Mouse (Mus musculus) CH12.LX (cell line): Measurements from ENCODE around the gene Chil5. TPM values are rescaled to one million over a fixed set of nuclear protein-coding genes. Genes with fewer than 3 reads are reported as not detected.

Experiments used
- DNase-seq: peaks from one replicate; pipeline ENCODE4 v3.0.0-alpha.2; 2013; ENCODE audit errors: extremely low read depth
- H3K27ac ChIP-seq: 2 replicates; pipeline ENCODE4 v1.5.1; 2012; ENCODE audit warnings: low read depth, mild to moderate bottlenecking, control low read depth, moderate library complexity; ENCODE audit not compliant: insufficient read depth
- H3K27me3 ChIP-seq: replicated peaks from 2 replicates; pipeline ENCODE3; 2012; ENCODE audit warnings: inconsistent platforms
- H3K36me3 ChIP-seq, 2 experiments: replicated peaks in 1 of 2; 2 replicates each; pipeline versions ENCODE3 to v1.6.1; 2012; ENCODE audit warnings: inconsistent platforms in 1 of 2, low read length in 1 of 2, mild to moderate bottlenecking in 1 of 2, mixed read lengths in 1 of 2, moderate library complexity in 1 of 2; ENCODE audit not compliant: control insufficient read depth in 1 of 2, insufficient read depth in 1 of 2
- H3K4me1 ChIP-seq, 2 experiments: 2 replicates each; pipeline ENCODE4 v1.6.1; 2012; ENCODE audit warnings: inconsistent platforms in 1 of 2, moderate library complexity in 1 of 2; ENCODE audit not compliant: insufficient read depth in 2 of 2, control insufficient read depth in 1 of 2
- H3K4me2 ChIP-seq: 2 replicates; pipeline ENCODE4 v1.6.1; 2012; ENCODE audit warnings: low read depth, mild to moderate bottlenecking, control low read depth; ENCODE audit not compliant: poor library complexity, insufficient read depth, severe bottlenecking
- H3K4me3 ChIP-seq, 3 experiments: fragments of 150-350 bp in 1 of 3; sonication (generic) in 1 of 3; replicated peaks in 1 of 3; 2 replicates each; pipeline versions ENCODE3 to v1.5.1; 2011 to 2012; ENCODE audit warnings: low read depth in 2 of 3, low read length in 2 of 3, mild to moderate bottlenecking in 2 of 3, moderate library complexity in 2 of 3, control low read depth in 1 of 3, improper control_type of control experiment in 1 of 3, inconsistent platforms in 1 of 3, mixed read lengths in 1 of 3; ENCODE audit not compliant: poor library complexity in 1 of 3
- H3K79me2 ChIP-seq: replicated peaks from 2 replicates; pipeline ENCODE4 v1.6.1; 2012; ENCODE audit warnings: mild to moderate bottlenecking, moderate library complexity; ENCODE audit not compliant: control insufficient read depth, poor library complexity, insufficient read depth, severe bottlenecking; ENCODE audit errors: extremely low read depth
- H3K9ac ChIP-seq: 2 replicates; pipeline ENCODE4 v1.6.1; 2012; ENCODE audit warnings: low read depth, mild to moderate bottlenecking, control low read depth, moderate library complexity; ENCODE audit not compliant: insufficient read depth
- H3K9me3 ChIP-seq: replicated peaks from 2 replicates; pipeline ENCODE3; 2012; ENCODE audit warnings: low read length, inconsistent platforms, mixed read lengths
- BHLHE40 ChIP-seq: IDR thresholded peaks from 2 replicates; pipeline ENCODE4 v1.6.1; 2011; ENCODE audit warnings: mild to moderate bottlenecking, low read depth, low read length, improper control_type of control experiment
- CHD1 ChIP-seq: IDR thresholded peaks from 2 replicates; pipeline ENCODE4 v1.6.1; 2012; ENCODE audit warnings: low read depth, low read length, improper control_type of control experiment, inconsistent platforms
- CHD2 ChIP-seq: IDR thresholded peaks from 2 replicates; pipeline ENCODE4 v1.6.1; 2011; ENCODE audit warnings: low read length, improper control_type of control experiment
- CTCF ChIP-seq, 2 experiments: IDR thresholded peaks in 1 of 2; conservative IDR thresholded peaks in 1 of 2; 2 replicates each; pipeline ENCODE4 v1.5.1; 2011 to 2012; ENCODE audit warnings: low read depth in 2 of 2, low read length in 2 of 2, improper control_type of control experiment in 1 of 2, inconsistent platforms in 1 of 2, mild to moderate bottlenecking in 1 of 2, moderate library complexity in 1 of 2
- E2F4 ChIP-seq: IDR thresholded peaks from 2 replicates; pipeline ENCODE4 v1.6.1; 2011; ENCODE audit warnings: low read depth, low read length, improper control_type of control experiment; ENCODE audit not compliant: insufficient replicate concordance
- ELF1 ChIP-seq: IDR thresholded peaks from 2 replicates; pipeline ENCODE4 v1.6.1; 2014; ENCODE audit warnings: low read depth, mild to moderate bottlenecking, inconsistent platforms, low read length, improper control_type of control experiment
- EP300 ChIP-seq: IDR thresholded peaks from 2 replicates; pipeline ENCODE4 v1.6.1; 2011; ENCODE audit warnings: low read length, improper control_type of control experiment
- ETS1 ChIP-seq: conservative IDR thresholded peaks from 2 replicates; pipeline ENCODE4 v1.6.1; 2012; ENCODE audit warnings: low read depth, mild to moderate bottlenecking, inconsistent platforms, low read length, improper control_type of control experiment, moderate library complexity
- IRF4 ChIP-seq: IDR thresholded peaks from 2 replicates; pipeline ENCODE4 v1.6.1; 2014; ENCODE audit warnings: low read depth, mild to moderate bottlenecking, inconsistent platforms, low read length, improper control_type of control experiment
- JUND ChIP-seq: conservative IDR thresholded peaks from 2 replicates; pipeline ENCODE4 v1.6.1; 2011; ENCODE audit warnings: low read depth, low read length, improper control_type of control experiment
- KAT2A ChIP-seq: IDR thresholded peaks from 2 replicates; pipeline ENCODE4 v1.6.1; 2012; ENCODE audit warnings: low read length, improper control_type of control experiment, inconsistent platforms; ENCODE audit not compliant: insufficient replicate concordance
- MEF2A ChIP-seq: IDR thresholded peaks from 2 replicates; pipeline ENCODE4 v1.6.1; 2014; ENCODE audit warnings: low read depth, mild to moderate bottlenecking, inconsistent platforms, low read length, improper control_type of control experiment, borderline replicate concordance
- MXI1 ChIP-seq: IDR thresholded peaks from 2 replicates; pipeline ENCODE4 v1.6.1; 2011; ENCODE audit warnings: mild to moderate bottlenecking, low read depth, low read length, improper control_type of control experiment
- MYC ChIP-seq: IDR thresholded peaks from 2 replicates; pipeline ENCODE4 v1.6.1; 2011; ENCODE audit warnings: low read depth, mild to moderate bottlenecking, improper control_type of control experiment, low read length
- PAX5 ChIP-seq: IDR thresholded peaks from 2 replicates; pipeline ENCODE4 v1.6.1; 2012; ENCODE audit warnings: low read length, inconsistent platforms, mixed read lengths
- POLR2A ChIP-seq: IDR thresholded peaks from 2 replicates; pipeline ENCODE4 v1.6.1; 2011; ENCODE audit warnings: low read depth, mild to moderate bottlenecking, improper control_type of control experiment, low read length
- POLR2AphosphoS2 ChIP-seq: IDR thresholded peaks from 2 replicates; pipeline ENCODE4 v1.6.1; 2011; ENCODE audit warnings: low read depth, low read length, improper control_type of control experiment
- RCOR1 ChIP-seq: conservative IDR thresholded peaks from 2 replicates; pipeline ENCODE4 v1.6.1; 2012; ENCODE audit warnings: low read depth, mild to moderate bottlenecking, inconsistent platforms, low read length, improper control_type of control experiment
- SIN3A ChIP-seq: IDR thresholded peaks from 2 replicates; pipeline ENCODE4 v1.6.1; 2012; ENCODE audit warnings: low read length, improper control_type of control experiment, inconsistent platforms
- TBP ChIP-seq: conservative IDR thresholded peaks from 2 replicates; pipeline ENCODE4 v1.6.1; 2011; ENCODE audit warnings: low read depth, low read length, improper control_type of control experiment
- TCF12 ChIP-seq: IDR thresholded peaks from 2 replicates; pipeline ENCODE4 v1.6.1; 2014; ENCODE audit warnings: low read depth, mild to moderate bottlenecking, inconsistent platforms, low read length, improper control_type of control experiment
- USF1 ChIP-seq: IDR thresholded peaks from 2 replicates; pipeline ENCODE4 v1.6.1; 2014; ENCODE audit warnings: low read depth, mild to moderate bottlenecking, inconsistent platforms, low read length, improper control_type of control experiment
- USF2 ChIP-seq: conservative IDR thresholded peaks from 2 replicates; pipeline ENCODE4 v1.6.1; 2011; ENCODE audit warnings: low read depth, low read length, improper control_type of control experiment
- ZKSCAN1 ChIP-seq: IDR thresholded peaks from 2 replicates; pipeline ENCODE4 v1.6.1; 2012; ENCODE audit warnings: low read depth, inconsistent platforms, low read length, improper control_type of control experiment, borderline replicate concordance
- ZMIZ1 ChIP-seq: IDR thresholded peaks from 2 replicates; pipeline ENCODE4 v1.6.1; 2012; ENCODE audit warnings: low read depth, mild to moderate bottlenecking, inconsistent platforms, low read length, improper control_type of control experiment
- ZNF384 ChIP-seq: IDR thresholded peaks from 2 replicates; pipeline ENCODE4 v1.6.1; 2012; ENCODE audit warnings: low read depth, low read length, improper control_type of control experiment, inconsistent platforms
- dilution Hi-C: fragments of 300-500 bp; cut with MboI; formaldehyde crosslinking; loops from 2 replicates; pipeline ENCODE4 v1.14.3; 2020; ENCODE audit warnings: low sequenced_read_pairs; ENCODE audit not compliant: extremely low pct_unique_long_range_greater_than_20kb, extremely low pct_ligation_motif_present
- in situ Hi-C: fragments of 300-500 bp; cut with MboI; formaldehyde crosslinking; loops from 3 replicates; pipeline ENCODE4 v1.14.3; 2019; ENCODE audit warnings: low sequenced_read_pairs, low pct_ligation_motif_present, low pct_unique_long_range_greater_than_20kb, mixed read lengths
- polyA plus RNA-seq: library from polyadenylated mRNA; unstranded; fragments of >175 nt; gene quantifications from 2 replicates; pipeline ENCODE4 v1.2.1, GENCODE M21; 2012; ENCODE audit warnings: low read depth; ENCODE audit not compliant: insufficient read length
- total RNA-seq, 2 experiments: library from RNA; depleted of rRNA; stranded (reverse); fragments of 300-350 nt in 1 of 2; fragments of >200 nt in 1 of 2; gene quantifications; 2 replicates each; pipeline ENCODE4 v1.2.3; 2012 to 2014

Chil5 gene
- total and polyA plus RNA-seq, 3 experiments = 0.30 TPM; not detected in 2

GRCm38 (mm10) chr3:106040306-106040705 is 7.7 kb upstream of the Chil5 start:
- H3K4me2 ChIP-seq = no peak overlapping the region
- no peaks in the 10 kb centered on the region for H3K9me3 ChIP-seq
- H3K27ac ChIP-seq = no peak overlapping the region
- no peaks in the 10 kb centered on the region for H3K27me3 ChIP-seq
- no peak overlapping the region for H3K4me3 ChIP-seq
- no peaks in the 10 kb centered on the region for H3K36me3 ChIP-seq
- no peak for DNase-seq
- H3K9ac ChIP-seq = no peak overlapping the region
- in situ Hi-C loops (no loop called here), dilution Hi-C loops (no loop called here)
- TF ChIP-seq TBP = no peak
- TF ChIP-seq PAX5 = no peak
- no peak for TF ChIP-seq TCF12
- TF ChIP-seq ZKSCAN1 = no peak
- no peak for TF ChIP-seq EP300
- no peak for TF ChIP-seq RCOR1
- no peak for TF ChIP-seq ZNF384
- no peak for TF ChIP-seq USF1
- no peak for TF ChIP-seq ZMIZ1
- no peak for TF ChIP-seq BHLHE40
- no peak for TF ChIP-seq MEF2A
- TF ChIP-seq ELF1 = no peak
- TF ChIP-seq POLR2A = no peak
- no peaks in the 10 kb centered on the region for H3K79me2 ChIP-seq
- no peaks in the 10 kb centered on the region for H3K4me1 ChIP-seq

GRCm38 (mm10) chr3:106024135-106024534 is 8.5 kb downstream of the Chil5 start:
- no peak for DNase-seq

More at GRCm38 (mm10) chr3:106024135-106024534, 8.5 kb downstream of the Chil5 start:
- Histone ChIP-seq H3K9me3 (no peaks in the 10 kb centered on the region), H3K4me3 (no peak overlapping the region), H3K4me2 (no peak overlapping the region), H3K27me3 (no peaks in the 10 kb centered on the region), H3K36me3 (peaks cover 0 to 33% of the 10 kb centered on the region in 2 experiments), H3K9ac (no peak overlapping the region), H3K79me2 (no peaks in the 10 kb centered on the region), H3K27ac (no peak overlapping the region), H3K4me1 (peaks cover 0 to 4% of the 10 kb centered on the region in 2 experiments; a peak in 1 of 4 replicates)
- in situ Hi-C loops (no loop called here), dilution Hi-C loops (no loop called here)
- TF ChIP-seq JUND = no peak
- no peak for TF ChIP-seq EP300
- no peak for TF ChIP-seq CHD1
- TF ChIP-seq KAT2A = no peak
- no peak for TF ChIP-seq E2F4
- TF ChIP-seq CHD2 = no peak
- TF ChIP-seq POLR2AphosphoS2 = no peak
- TF ChIP-seq PAX5 = no peak
- TF ChIP-seq CTCF (conservative IDR thresholded peaks at IDR 0.05 in 1 of 2, IDR thresholded peaks at IDR 0.05 in 1 of 2; ENCODE audit: low read depth in 2 of 2, low read length in 2 of 2) = no peak
- no peak for TF ChIP-seq ETS1
- TF ChIP-seq MEF2A = no peak
- TF ChIP-seq MYC = no peak
- TF ChIP-seq USF2 = no peak
- no peak for TF ChIP-seq MXI1
- no peak for TF ChIP-seq POLR2A
- no peak for TF ChIP-seq ZNF384
- TF ChIP-seq IRF4 = no peak
- no peak for TF ChIP-seq SIN3A
